Mouse (Mus musculus): ENCODE measurements at regions not wholly inside any gene's neighbourhood (a gene's known extent, or its start where the extent isn't known, plus 50 kb on each side); places are given as distances from the start of the nearest gene placed in this dataset.

- no peak overlapping the region for H3K4me3 ChIP-seq (ENCODE audit: insufficient read depth, low read length)
Measured at GRCm38 (mm10) chr14:68198802-68199201, 1095.3 kb downstream of the Synb start.

GRCm38 (mm10) chr14:68197470-68197800 lies 1096.7 kb downstream of the Synb start:
- Histone ChIP-seq H3K27ac (ENCODE audit: insufficient read depth, low read length) (no peak overlapping the region), H3K4me3 (ENCODE audit: insufficient read depth, low read length) (no peak overlapping the region), H3K4me1 (ENCODE audit: control insufficient read depth, insufficient read depth, low read length) (no peaks in the 10 kb centered on the region)
- TF ChIP-seq POLR2A (IDR thresholded peaks at IDR 0.05; ENCODE audit: extremely low read depth, insufficient read depth, low read length), result no peak
- no peak for TF ChIP-seq CTCF (IDR thresholded peaks at IDR 0.05; ENCODE audit: extremely low read depth, insufficient read depth, low read length)

More at GRCm38 (mm10) chr14:68198802-68199201, 1095.3 kb downstream of the Synb start:
- no peak overlapping the region for H3K27ac ChIP-seq (ENCODE audit: insufficient read depth, low read length)
- no peaks in the 10 kb centered on the region for H3K4me1 ChIP-seq (ENCODE audit: control insufficient read depth, insufficient read depth, low read length)
- no peak for TF ChIP-seq POLR2A (IDR thresholded peaks at IDR 0.05; ENCODE audit: extremely low read depth, insufficient read depth, low read length)
- no peak for TF ChIP-seq CTCF (IDR thresholded peaks at IDR 0.05; ENCODE audit: extremely low read depth, insufficient read depth, low read length)

DNA sequence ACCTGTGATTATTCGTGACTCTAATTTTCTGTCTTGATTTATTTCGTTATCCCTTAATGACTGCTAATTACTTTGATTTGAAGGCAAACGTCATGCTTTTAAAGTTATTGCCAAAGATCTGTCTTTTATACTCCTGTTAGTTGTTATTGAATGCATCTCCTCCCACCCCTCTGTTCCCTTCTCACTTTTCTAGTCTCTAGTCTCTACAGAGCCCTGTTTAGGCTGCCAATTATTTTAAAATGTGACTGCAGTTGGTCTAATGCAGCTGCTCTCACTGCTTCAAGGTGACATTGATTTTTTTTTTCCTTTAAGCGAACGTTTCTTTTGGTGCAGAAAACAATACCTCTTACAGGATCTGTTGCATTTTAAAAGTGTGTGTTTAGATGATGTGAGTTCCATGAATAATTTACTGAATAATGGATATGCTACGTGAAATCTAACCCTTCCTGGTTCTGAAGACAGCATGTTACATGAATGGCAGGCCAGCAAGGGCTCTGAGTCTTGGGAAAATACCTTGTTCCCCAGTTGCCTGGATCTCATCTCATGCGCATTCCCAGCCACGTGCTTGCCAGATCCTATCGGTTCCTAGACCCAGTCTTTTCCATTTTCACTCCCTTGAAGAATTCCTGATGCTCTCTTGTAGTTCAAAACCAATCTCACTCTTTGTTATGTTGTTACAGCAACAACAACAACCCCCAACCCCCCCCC lies 1097.2 kb downstream of the Synb start:
- TF ChIP-seq CTCF (IDR thresholded peaks at IDR 0.05; ENCODE audit: extremely low read depth, insufficient read depth, low read length), result no peak
- TF ChIP-seq POLR2A (IDR thresholded peaks at IDR 0.05; ENCODE audit: extremely low read depth, insufficient read depth, low read length), result no peak
- Histone ChIP-seq H3K4me3 (ENCODE audit: insufficient read depth, low read length) (no peak overlapping the region), H3K27ac (ENCODE audit: insufficient read depth, low read length) (no peak overlapping the region)

DNA sequence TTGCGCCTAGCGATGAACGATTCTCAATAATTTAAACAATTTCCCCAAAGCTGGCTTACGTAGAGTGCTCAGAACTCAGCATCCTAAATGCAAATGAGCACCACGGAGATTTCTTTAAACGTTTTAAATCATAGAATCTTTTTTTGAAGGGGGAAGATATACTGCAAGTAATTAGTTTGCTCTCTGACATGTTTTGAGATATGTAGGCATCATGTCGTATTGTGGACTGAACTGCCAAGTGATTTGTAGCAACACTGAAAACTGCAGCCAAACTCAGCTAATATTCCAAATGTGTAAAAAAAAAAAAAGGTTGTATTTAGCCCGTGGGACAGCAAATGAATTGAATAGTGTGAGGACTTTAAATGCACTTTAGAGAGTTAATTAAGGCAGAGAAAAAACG lies 1097.9 kb downstream of the Synb start:
- Histone ChIP-seq H3K27ac (ENCODE audit: insufficient read depth, low read length) (no peak overlapping the region), H3K4me3 (ENCODE audit: insufficient read depth, low read length) (no peak overlapping the region), H3K4me1 (ENCODE audit: control insufficient read depth, insufficient read depth, low read length) (no peaks in the 10 kb centered on the region)
- no peak for TF ChIP-seq POLR2A (IDR thresholded peaks at IDR 0.05; ENCODE audit: extremely low read depth, insufficient read depth, low read length)
- no peak for TF ChIP-seq CTCF (IDR thresholded peaks at IDR 0.05; ENCODE audit: extremely low read depth, insufficient read depth, low read length)

More for the DNA sequence above, 1097.2 kb downstream of the Synb start:
- no peaks in the 10 kb centered on the region for H3K4me1 ChIP-seq (ENCODE audit: control insufficient read depth, insufficient read depth, low read length)

DNA sequence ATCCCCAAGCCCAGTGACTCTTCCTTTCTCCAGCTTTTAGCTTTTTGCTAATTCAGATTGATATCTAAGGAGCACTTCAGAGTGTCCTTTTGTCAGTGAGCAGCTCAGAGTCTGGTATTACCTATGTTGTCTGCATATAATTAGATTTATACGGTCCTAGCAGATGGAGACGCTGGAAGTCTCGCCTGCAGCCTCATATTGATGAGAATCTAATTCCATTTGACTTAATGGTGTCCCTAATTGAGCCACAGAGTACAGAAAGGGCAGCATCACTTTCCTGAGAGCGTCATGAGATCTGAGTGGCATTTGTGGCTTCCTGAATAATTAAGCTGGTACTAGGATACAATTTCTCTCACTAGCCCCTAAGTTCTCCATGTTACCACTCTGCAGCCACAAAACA lies 1104.2 kb downstream of the Synb start:
- Histone ChIP-seq H3K27ac (ENCODE audit: insufficient read depth, low read length) (no peak overlapping the region), H3K4me1 (ENCODE audit: control insufficient read depth, insufficient read depth, low read length) (no peaks in the 10 kb centered on the region), H3K4me3 (ENCODE audit: insufficient read depth, low read length) (no peak overlapping the region)
- TF ChIP-seq CTCF (IDR thresholded peaks at IDR 0.05; ENCODE audit: extremely low read depth, insufficient read depth, low read length) (no peak), POLR2A (IDR thresholded peaks at IDR 0.05; ENCODE audit: extremely low read depth, insufficient read depth, low read length) (no peak)

GRCm38 (mm10) chr14:68188325-68188724 lies 1105.8 kb downstream of the Synb start:
- Histone ChIP-seq H3K4me1 (ENCODE audit: control insufficient read depth, insufficient read depth, low read length) (no peaks in the 10 kb centered on the region), H3K27ac (ENCODE audit: insufficient read depth, low read length) (no peak overlapping the region), H3K4me3 (ENCODE audit: insufficient read depth, low read length) (no peak overlapping the region)
- no peak for TF ChIP-seq CTCF (IDR thresholded peaks at IDR 0.05; ENCODE audit: extremely low read depth, insufficient read depth, low read length)
- TF ChIP-seq POLR2A (IDR thresholded peaks at IDR 0.05; ENCODE audit: extremely low read depth, insufficient read depth, low read length), result no peak

GRCm38 (mm10) chr14:68182606-68183005 lies 1111.5 kb downstream of the Synb start:
- Histone ChIP-seq H3K4me1 (ENCODE audit: control insufficient read depth, insufficient read depth, low read length) (no peaks in the 10 kb centered on the region), H3K4me3 (ENCODE audit: insufficient read depth, low read length) (no peak overlapping the region), H3K27ac (ENCODE audit: insufficient read depth, low read length) (no peak overlapping the region)
- TF ChIP-seq POLR2A (IDR thresholded peaks at IDR 0.05; ENCODE audit: extremely low read depth, insufficient read depth, low read length), result no peak
- TF ChIP-seq CTCF (IDR thresholded peaks at IDR 0.05; ENCODE audit: extremely low read depth, insufficient read depth, low read length), result no peak

GRCm38 (mm10) chr14:68181168-68181567 lies 1112.9 kb downstream of the Synb start:
- Histone ChIP-seq H3K4me1 (ENCODE audit: control insufficient read depth, insufficient read depth, low read length) (no peaks in the 10 kb centered on the region), H3K27ac (ENCODE audit: insufficient read depth, low read length) (no peak overlapping the region), H3K4me3 (ENCODE audit: insufficient read depth, low read length) (no peak overlapping the region)
- TF ChIP-seq POLR2A (IDR thresholded peaks at IDR 0.05; ENCODE audit: extremely low read depth, insufficient read depth, low read length) (no peak), CTCF (IDR thresholded peaks at IDR 0.05; ENCODE audit: extremely low read depth, insufficient read depth, low read length) (no peak)

Measured in cortical plate, adult 2 months (tissue).